Mouse (Mus musculus): Measurements from ENCODE around the gene A630001G21Rik.

- TF ChIP-seq CTCF (IDR thresholded peaks at IDR 0.05; ENCODE audit: extremely low read depth, insufficient read depth, insufficient read length, insufficient replicate concordance) (no peak), POLR2A (IDR thresholded peaks at IDR 0.05; ENCODE audit: low read depth, low read length) (no peak)
These were observed 43.8 kb upstream of the A630001G21Rik start for GRCm38 (mm10) chr1:85822239-85822638.

All from spleen, adult 2 months (tissue).